Mouse (Mus musculus) monocyte, adult 5-6 weeks (primary cell): Measurements from ENCODE around the gene Enox1. TPM values are rescaled to one million over a fixed set of nuclear protein-coding genes. Genes with fewer than 3 reads are reported as not detected.

ENCODE experiments used
- ATAC-seq: fragments of 153-309, 156-312 bp; replicated peaks from 2 replicates; pipeline ENCODE4 v1.8.0; 2017; ENCODE audit warnings: mild to moderate bottlenecking; ENCODE audit not compliant: low TSS enrichment, insufficient number of reproducible peaks, severe bottlenecking, poor library complexity, low FRiP score
- total RNA-seq: library from RNA; stranded (forward); fragments of 200-1000, 200-491, 200-594 nt; gene quantifications from 3 replicates; pipeline ENCODE4 v1.2.3, GENCODE M21; 2017

The Enox1 gene
- total RNA-seq, 1 experiment from 2014 or later = not detected

DNA sequence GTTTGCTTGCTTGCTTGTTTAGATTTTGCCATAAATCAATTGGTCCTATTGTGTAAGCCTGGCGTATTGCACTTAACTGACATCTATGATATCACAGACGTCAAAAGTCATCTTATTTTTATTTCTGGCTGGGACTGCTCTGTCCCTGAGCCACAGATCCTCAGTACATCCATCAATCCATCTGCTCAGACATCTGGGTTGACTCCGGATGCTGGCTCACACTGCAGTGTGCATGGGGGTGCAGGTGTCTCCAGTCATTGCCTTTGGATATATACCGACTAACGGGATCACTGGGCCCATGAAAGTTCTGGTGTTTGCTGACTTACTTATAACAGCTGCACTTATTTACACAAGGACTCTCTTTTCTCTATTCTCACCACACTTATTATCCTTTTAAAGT is 419.8 kb downstream of the Enox1 start:
- no peak for ATAC-seq

DNA sequence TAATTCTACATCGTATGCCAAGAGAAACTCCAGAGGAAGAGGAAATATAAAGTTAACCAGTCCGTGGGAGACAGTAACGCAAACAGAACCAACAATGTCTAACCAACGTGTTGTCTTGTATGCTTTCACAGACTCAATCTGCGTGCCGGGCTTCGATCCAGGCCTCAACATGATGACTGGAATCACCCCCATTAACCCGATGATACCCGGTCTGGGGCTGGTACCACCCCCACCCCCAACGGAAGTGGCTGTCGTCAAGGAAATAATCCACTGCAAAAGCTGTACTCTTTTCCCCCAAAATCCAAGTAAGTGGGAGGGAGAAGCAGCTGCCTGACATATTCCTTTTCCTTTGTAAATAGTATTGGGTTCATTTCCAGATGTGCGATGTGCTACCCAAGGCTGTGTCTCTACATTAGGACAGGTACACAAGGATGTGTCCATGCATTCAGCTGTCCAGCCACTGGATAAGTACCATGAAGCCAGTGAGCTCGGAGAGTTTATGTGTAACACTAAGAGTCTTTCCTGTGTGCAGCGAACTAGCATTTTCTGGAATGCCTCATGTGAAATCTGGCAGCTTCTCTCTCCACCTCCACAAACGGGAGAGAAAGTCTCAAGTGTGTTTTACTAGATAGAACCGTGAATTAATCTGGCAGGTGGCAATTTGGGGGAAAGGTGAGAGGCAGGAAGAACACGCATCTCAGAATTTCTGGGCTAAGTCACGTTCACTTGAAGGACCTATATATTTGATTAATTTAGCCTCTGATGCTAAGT is 421.1 kb downstream of the Enox1 start:
- no peak for ATAC-seq

GRCm38 (mm10) chr14:77578355-77578754 is 421.8 kb downstream of the Enox1 start:
- ATAC-seq = no peak

- no peak for ATAC-seq
Measured at GRCm38 (mm10) chr14:77580106-77580936, 423.8 kb downstream of the Enox1 start.

GRCm38 (mm10) chr14:77580937-77581270 is 424.3 kb downstream of the Enox1 start:
- ATAC-seq = no peak

GRCm38 (mm10) chr14:77581616-77582015 is 425.1 kb downstream of the Enox1 start:
- no peak for ATAC-seq

DNA sequence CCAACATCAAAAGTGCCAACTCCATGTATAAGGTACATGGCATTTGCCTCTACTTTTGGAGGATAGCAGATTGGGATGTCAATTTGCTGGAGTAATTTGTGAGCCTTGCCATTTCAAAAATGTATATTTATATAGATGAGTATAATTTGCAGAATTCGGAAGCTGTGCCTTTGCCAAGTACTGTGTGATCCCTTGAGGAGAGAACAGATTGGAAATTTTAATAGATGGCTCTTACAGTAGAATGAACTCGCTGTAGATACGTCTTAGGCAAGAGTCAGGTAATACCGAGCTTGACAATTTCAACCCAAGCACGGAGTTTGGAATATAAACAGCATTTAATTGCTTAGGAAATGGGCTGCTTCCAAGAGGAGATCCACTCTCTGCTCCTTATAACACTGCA is 427.9 kb downstream of the Enox1 start:
- no peak for ATAC-seq

GRCm38 (mm10) chr14:77585031-77585800 is 428.7 kb downstream of the Enox1 start:
- ATAC-seq = no peak

DNA sequence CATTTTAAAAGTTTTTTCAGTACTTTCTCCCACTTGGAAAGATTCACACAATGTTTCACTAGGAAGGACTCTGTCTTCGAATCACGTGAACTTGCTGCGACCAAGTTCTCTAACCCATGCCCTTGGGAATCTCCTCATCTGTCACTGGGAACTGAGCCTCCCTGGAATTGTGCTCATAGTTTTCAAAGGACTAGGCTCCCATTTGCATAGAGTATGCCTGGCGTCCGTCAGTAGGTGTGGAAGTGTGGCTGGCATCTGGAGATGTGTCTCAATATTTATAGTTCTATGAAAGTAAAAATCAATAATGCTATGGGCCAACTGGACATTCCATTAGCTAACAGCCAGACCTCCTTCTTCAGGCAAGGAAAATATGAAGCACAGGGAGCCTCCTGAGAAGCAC is 429.5 kb downstream of the Enox1 start:
- no peak for ATAC-seq

- no peak for ATAC-seq
Measured at GRCm38 (mm10) chr14:77587182-77587581, 430.6 kb downstream of the Enox1 start.

GRCm38 (mm10) chr14:77593136-77593838 is 436.7 kb downstream of the Enox1 start:
- ATAC-seq = no peak

DNA sequence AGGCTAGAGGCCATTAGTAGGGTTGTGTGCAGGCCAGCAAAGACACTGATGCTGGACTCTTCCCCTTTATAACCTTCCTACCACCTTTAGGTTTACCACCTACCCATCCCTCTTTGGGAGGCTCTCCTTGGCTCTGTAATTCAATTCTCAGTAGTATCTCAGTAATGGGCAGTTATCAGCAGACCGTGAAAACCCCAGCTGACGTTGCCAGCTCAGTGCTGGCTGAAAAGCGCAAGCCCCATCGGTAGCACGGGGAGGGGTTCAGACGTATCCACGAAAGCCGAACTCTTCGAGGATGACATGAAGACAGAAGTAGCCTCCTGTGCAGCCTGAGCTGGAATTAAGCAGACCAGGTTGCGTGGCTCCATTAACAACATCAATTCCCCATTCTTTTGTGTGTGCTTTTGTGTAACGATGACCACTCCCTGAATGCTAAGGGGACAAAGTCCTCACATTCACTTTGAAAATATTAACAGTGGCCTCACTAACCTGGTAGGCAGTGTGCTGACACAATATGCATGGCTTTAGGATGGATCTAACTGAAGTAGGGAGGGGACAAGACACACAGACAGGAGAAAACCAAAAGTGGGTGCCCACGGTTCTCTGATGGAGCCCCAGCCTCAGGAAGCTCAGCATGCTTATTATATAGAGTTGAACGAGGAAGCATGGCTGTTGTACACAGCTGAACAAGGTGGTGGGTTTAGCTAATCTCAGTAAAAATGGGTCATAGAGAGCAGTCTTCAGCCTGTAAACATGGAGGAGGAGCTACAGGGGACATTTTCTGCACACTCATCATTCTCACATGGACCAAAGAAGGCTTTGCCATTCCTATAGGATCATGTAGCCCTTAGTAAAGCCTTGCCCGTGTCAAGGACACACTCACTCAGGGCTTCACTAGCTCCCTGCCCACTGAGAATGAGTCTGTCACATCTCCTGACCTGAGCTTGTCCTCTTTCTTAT is 439.9 kb downstream of the Enox1 start:
- no peak for ATAC-seq

DNA sequence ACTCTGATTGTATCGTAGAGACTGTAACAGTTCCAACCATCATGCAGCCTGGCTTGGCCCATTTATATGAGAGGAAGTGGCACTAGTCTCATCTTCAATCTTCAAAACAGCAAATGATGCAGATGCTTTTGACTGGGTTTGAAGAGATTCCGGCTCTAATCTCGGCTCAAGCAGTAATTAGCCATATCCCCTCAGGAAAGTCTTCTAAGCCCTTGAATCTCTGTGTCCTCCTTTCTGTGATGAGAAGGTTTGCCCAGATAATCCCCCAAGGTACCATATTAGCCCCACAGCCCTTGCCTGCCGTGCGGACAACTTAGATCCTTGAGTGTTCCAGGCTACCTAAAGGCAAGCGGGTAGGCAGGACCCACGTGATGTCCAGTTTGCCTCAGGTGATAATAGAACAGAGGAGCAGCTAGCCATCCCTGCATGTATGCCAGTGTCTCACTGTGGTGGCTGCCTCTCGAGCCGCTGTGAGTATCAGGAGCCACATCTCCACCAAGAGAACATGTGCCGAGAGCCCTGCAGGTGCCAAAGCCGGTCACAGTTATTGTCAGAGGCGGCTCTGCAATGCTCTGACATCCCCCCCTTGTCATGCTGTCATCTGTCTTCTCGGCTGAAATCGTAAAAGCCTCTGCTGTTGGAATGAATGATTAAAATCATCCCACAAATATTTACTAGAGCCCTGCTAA is 442.6 kb downstream of the Enox1 start:
- ATAC-seq = no peak

DNA sequence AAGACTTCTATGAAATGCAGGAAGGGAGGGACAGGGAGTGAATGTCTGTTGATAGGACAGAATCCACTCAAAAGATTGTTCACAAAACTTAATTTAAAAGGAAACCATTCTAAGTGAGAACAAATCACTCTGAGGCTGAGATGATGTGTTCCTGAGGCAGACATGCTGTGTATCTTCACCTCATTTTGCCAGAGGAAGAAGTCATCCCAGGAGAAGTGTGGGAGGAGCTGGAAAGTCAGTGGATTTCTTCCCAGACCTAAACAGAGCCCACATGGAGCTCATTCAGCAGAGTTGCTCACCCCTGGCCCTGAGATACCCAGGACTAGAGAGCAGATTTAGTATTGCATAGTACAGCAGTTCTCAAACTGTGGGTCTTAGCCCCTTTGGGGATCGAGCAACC is 444.2 kb downstream of the Enox1 start:
- ATAC-seq = no peak

GRCm38 (mm10) chr14:77601446-77601845 is 444.9 kb downstream of the Enox1 start:
- ATAC-seq = no peak

DNA sequence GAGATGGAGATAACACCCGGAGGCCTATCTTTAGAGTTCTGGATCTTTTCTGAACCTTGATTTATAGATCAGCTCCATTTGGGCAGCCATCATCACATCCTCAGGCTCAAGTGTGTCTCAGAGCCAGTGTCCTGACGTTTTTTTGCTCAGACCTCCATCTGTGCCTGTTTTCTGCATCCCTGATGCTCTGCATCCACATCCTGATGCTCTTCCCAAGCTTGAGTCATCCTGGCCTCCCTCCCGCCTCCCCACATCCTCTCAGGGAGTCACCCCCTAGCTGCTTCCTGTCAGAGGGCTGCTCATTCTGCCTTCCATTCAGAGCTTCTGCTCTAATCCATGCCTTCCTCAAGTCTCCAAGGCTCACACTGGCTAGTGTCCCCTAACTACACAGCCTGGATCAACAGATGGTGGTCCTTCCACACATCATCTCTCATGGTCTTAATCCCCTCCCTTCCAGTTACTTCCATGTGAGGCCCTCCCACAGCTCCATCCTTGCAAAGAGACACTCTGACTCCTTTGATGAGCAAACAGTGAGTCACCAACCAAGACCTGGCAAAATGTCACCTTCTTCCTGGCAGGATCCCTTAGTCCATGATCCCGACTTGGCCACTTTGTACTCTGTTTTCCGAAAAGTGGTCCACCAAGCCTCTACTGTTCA is 451.7 kb downstream of the Enox1 start:
- no peak for ATAC-seq

GRCm38 (mm10) chr14:77615201-77615600 is 458.6 kb downstream of the Enox1 start:
- ATAC-seq = no peak
